Mouse (Mus musculus) thymus, postnatal 4 days (tissue): ENCODE results near the gene Gm20388.
A peak's percentile ranks its signal among the peaks of the same experiment; 100 is the strongest.

ENCODE experiments used
- DNase-seq: peaks from one replicate; pipeline ENCODE4 v3.0.0; 2021

The Gm20388 gene

DNA sequence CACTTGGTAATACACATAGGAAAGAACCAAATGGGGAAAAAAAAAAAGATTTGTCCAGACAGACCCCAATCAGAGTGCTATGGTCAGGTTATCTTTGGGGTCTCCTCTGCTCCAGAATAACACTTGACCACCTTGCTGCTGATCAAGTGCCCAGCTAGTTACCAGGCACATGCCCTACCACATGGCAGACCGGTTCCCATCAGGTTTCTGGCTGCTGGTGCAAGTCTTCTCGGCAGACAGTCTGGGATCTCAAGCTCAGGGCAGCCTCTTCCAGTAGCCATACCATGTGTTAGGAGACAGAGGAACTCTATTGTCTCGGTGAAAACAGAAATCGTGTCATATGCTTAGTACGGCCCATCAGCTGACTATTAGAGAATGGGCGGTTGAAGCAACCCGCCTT is 3916.1 kb downstream of the Gm20388 start:
- DNase-seq, result no peak

- no peak for DNase-seq
Observed at GRCm38 (mm10) chr8:123827523-123827922, 3916.9 kb downstream of the Gm20388 start.

DNA sequence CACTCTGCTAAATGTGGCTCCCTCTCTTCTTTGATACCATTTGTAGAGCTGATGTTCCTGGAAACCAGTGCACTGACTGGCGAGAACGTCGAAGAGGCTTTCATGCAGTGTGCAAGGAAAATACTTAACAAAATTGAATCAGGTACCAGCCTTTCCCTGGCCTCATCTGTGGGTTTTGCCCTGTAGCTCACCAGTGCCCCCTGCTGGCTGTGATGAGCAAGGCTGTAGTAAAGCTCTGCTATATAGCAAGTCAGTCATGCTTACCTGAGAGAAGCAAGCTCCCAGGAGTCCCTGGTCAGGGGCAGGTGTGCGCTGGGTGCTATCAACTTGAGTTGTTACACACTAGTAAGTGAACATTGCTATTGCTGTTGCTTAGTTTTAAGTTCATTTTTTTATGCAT is 3922.1 kb downstream of the Gm20388 start:
- DNase-seq, result peak; percentile 81

DNA sequence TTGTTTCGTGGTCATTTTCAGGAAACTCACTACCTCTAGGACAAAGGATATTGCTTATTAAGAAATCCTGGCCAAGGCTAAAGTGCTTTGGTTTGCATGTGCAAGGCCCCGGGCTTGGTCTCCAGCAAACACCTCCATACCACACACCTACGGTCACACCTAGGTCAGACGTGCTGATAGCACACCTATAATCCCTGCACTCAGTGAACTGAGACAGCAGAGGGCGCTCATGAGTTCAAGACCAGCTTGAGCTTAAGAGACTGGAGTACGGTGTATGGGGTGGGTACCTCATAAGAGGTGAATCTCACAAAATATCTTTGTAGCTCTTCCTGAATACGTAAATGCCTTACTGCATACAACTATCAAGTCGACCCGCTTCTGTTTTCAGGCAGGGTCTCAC is 3924.8 kb downstream of the Gm20388 start:
- peak; percentile 85 for DNase-seq

DNA sequence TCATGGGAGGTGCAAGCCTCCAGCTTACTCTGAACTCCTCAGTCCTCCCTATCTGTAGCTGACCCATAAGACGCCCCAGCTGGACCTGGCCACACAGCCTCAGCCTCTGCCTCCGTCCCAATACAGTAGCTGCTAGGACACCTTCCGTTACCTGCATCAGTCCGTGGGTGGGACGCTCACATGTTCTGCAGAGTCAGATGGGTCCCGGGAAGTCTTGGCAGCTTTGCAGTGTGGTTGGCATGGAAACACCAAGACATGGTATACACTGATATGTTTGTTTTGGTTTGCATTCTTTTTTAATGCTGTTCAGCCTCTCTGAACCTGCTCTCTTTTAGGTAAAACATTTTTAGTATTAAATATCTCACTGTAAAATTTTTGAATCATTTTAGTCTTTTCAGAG is 3925.7 kb downstream of the Gm20388 start:
- no peak for DNase-seq

- DNase-seq, result peak; percentile 51
Observed at GRCm38 (mm10) chr8:123838496-123838895, 3927.9 kb downstream of the Gm20388 start.

DNA sequence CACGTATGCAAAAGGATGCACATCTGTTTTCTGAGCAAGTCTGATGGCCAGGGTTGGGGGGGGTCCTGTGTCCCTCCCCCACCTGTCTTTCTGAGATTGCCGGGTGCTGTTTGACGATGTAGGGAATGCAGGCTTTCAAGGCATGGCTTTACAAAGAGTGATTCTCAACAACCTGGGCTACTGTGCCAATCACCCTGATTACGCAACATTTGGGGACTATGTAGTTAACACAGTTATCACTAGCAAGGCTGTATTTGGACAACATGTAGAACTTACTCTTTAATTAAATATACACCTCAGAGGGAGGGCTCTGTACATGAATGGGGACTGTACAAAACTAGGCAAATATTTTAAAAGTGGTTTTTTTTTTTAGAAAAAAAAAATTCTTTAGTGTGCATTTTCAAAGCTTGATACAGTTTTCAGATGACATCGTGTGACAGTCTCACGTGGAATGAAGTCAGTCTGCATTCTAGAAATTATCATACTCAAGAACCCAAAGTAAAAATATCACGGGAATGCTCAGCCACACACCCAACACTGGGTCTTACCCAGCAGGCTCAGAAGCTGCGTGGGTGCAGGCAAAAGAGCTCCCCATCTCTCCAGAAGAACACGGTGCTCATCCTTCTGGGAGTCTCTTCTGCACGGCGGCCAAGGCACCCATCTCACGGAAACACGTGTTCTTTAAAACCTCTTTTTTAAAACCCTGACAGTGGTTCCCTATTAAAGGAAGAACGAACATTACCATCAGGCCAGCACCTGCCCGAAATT is 3930.1 kb downstream of the Gm20388 start:
- no peak for DNase-seq

DNA sequence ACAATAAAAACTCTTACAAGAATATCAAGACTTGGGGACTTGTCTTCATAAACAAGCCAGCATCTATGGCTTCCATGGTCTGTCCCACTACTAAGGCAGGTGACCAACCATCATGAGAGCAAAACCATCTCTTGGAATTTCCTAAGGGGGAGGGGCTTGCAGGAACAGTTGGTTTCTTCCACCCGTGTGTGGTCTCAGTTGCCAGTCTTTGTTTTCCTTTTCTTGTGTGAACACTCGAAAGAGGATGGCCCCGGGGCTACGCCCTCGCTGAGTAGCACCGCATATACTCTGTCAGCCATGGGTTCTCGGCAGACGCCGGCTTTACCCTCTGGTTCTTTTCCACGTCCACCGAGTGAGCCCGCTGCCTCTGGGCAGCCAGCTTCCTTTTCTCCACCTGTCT is 3931.4 kb downstream of the Gm20388 start:
- no peak for DNase-seq

GRCm38 (mm10) chr8:123844341-123844740 is 3933.7 kb downstream of the Gm20388 start:
- no peak for DNase-seq

GRCm38 (mm10) chr8:123845114-123845513 is 3934.5 kb downstream of the Gm20388 start:
- DNase-seq, result peak; percentile 20

GRCm38 (mm10) chr8:123845991-123846390 is 3935.3 kb downstream of the Gm20388 start:
- no peak for DNase-seq

DNA sequence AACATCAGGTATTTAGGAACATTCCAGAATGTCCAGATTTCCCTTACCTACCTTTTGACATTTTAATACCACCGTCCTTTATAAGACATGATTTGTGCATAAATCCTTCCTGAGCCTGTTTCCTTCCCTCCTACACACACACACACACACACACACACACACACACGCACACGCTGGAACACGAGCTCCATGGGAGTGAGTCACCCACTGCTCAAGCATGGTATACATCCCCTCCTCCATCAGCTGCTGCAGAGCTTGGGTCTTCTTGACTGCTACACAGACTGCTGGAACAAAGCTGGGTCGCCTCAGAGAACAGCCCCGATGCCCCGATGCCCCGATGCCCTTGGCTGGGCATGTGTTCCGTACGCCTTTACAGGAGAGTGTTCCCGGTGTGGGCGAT is 3935.9 kb downstream of the Gm20388 start:
- no peak for DNase-seq

DNA sequence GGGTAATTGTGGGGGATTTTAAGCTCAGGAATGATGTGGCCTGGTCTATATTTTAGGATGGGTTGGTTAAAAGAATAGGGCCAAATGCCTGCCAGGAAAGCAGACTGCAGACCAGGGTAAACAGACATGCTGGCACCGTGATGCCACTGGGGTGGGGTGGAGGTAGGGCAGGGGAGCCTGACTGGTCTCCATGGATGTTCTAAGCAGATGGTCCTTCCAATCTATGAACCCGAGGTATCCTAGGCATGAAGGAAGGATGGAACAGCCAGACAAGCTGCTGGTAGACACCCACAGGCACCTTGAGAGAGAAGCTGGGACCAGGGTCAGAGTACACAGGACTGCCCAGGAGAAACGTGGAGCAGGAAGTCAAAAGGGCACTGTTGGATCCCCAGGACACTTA is 3936.9 kb downstream of the Gm20388 start:
- DNase-seq, result no peak

- no peak for DNase-seq
Observed at GRCm38 (mm10) chr8:123849352-123849751, 3938.7 kb downstream of the Gm20388 start.

GRCm38 (mm10) chr8:123851590-123851989 is 3940.9 kb downstream of the Gm20388 start:
- no peak for DNase-seq

DNA sequence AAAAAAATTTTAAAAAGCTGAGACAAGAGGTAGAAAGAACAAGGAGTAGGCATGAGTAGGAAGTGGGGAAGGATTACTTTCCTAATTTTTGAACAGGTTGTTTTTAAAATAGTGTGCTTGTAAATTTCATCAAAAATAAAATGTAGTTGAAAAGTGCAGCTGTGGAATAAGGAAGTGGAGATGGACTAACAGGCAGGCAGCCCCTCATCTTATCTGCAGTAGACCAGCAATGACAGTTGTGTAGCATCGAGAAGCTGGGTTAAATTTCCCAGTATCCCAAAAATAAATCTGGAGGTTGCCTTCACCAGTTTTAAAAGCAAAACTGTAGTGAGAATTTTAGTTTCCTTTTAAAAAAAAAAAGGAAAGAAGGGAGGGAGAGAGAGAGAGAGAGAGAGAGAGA is 3943.6 kb downstream of the Gm20388 start:
- no peak for DNase-seq

DNA sequence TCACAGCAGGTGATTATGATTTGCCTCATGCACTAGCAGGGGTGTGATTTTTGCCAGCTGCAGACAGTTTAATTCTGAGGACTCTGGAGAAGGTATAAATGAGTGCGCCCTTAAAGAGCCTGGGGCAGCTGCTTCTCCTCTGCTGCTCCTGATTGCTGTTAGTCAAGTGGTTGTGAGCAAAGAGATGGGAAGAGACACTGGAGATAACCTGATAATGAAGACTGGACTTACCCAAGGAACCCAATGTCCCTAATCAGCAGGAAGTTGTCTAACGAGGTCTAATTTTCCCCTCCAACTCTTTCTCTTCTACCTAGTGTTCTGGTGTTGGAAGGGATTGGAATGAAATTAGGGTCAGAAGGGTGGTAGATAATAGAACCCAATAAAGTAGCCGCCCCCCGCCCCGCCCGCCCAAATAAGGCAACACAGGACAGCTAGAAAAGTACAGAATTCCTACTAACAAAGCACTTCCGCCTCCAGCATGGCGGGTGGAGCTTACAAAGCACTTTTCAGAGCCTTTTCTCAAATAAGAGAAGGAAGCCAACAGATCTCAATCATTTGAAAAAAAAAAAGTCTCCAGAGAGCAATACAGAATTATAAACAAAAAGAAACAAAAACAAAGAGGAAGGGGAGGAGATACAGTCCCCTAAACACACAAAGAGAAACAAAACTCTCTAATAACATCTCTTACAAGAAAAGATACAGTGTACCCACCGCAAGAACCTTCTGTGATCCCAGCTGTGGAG is 3944.3 kb downstream of the Gm20388 start:
- no peak for DNase-seq

- no peak for DNase-seq
Observed at GRCm38 (mm10) chr8:123857361-123857760, 3946.7 kb downstream of the Gm20388 start.

DNA sequence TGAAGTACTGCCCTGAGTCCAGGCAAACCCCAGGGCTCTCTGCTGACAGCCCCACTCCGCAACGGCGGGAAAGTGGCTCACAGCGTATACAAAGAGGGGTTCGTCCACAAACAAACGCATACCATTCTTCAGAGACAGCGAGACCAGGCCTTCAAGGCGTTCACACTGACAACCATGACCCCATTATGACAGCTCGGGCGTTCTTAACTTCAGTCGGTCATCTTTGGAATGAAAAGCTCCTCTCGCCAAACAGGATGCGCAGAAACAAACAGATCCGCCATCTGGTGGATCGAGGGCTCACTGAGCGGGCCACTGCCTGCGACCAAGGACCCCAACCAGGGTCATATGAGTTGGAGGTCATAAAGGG is 3947.9 kb downstream of the Gm20388 start:
- DNase-seq, result no peak

DNA sequence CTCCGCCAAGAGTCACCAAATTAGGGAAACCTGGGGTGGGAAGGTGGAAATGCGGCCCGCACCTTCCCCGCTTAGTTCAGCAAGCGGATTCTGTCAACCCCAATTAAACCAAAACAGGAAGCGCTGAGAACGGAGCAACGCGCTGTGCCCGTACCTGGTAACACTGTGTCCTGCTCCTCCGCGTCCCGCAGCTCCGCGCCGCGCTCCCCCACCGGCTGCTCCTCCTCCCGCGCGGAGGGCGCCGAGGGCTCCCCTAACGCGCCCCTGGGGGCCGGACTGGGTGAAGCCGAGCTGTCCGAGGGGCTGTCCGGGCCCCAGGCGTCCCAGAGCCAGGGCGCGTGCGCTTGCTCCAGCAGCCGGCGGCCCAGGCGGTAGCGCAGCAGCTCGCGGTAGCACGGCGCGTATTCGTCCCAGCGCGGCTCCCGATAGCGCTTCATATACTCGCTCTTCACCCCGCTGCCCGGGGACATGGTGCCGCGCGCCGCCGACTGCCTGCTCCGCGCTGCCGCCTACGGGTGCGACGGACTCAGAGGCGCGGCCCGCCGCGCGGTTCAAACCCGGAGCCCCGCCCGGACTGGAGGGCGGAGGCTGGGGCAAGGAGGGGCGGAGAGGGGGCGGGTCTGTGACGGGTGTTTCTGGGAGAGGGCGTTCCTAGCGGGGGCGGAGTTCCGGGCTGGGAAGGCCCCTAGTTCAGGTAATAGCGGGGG is 3948.5 kb downstream of the Gm20388 start:
- peak; percentile 97 for DNase-seq

DNA sequence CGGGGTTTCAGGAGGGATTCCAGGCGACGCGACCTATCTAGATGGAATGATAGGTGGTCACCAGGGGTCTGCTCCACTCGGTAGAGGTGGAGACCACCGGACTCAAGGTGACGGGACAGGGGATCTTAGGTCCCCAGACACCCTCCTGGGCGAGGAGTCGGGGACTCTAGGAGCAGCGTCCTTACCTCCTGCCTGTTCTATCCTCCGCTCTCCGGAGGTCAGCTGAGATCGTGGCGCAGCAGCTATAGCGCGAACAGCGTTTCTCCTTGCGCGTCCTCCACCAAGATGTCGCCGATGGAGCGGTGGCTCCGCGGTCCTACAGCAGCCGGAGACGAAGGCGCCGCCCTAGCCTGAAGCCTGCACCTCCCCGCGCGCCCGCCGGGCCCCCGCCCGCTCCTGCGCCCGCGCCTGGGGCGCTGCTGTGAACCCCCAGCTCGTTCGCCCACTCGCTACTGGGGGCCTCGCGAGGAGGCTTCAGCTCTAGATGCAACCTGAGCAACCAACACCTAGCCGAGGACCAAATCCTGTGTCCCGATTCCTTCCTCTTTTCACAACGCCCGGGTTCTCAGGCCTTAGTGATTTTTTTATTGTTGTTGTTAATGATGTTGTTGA is 3949.1 kb downstream of the Gm20388 start, which contains the start of gene Ccsap:
Ccsap (minus strand) TSS at position 562 of the 612 bp plus-strand sequence.
- DNase-seq, result peak; percentile 82

DNA sequence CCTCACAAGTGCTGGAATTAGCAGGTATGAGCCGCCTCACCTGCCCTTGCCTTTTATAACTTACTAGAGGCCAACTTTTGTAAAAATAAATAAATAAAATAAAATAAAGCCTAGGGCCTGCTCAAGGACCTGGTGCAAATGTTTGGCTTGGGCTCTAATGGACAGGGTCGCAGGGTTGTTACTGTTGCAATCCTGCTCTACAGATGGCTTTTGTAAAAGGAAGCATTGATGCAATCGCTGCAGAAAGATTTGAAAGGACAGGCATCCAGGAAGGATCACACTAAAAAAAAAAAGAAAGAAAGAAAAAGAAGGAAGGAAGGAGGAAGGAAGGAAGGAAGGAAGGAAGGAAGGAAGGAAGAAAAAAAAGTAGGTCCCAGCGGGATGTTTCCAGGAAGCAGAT is 3949.7 kb downstream of the Gm20388 start:
- DNase-seq, result no peak

- DNase-seq, result no peak
Observed at GRCm38 (mm10) chr8:123865786-123866185, 3955.1 kb downstream of the Gm20388 start.
